Mouse (Mus musculus): ENCODE data around the gene Fem1b.

DNA sequence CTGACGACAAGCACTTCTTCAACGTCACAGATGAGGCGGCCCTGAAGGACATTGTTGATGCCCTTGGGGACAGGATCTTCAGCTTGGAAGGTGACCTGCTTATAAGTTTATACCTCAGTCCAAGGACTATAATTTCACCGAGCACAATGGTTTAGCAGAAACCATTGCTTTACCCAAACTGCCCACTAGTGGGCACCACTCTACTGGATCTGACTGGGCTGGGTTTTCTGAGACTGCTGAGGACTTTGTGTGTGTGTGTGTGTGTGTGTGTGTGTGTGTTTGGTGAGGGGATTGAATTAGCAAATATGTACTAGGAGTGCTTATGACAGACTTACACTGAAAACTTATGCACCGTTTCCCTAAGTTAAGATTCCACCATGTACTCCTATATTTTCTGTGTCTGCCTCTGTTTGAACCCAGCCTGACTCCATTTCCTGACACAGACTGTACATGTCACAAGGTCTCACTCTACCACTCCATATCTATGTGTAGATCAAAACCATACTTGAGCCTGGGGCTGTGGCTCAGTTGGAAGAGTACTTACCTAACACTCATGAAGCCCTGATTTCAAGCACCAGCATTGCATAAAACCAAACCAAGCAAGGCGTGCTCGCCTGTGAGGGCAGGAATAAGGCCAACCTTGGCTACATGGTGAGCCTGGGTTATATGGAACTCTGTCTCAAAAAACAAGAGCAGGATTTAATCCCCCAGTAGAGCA is 67.0 kb downstream of the Fem1b start:
- TF ChIP-seq POLR2A (IDR thresholded peaks at IDR 0.05; ENCODE audit: control insufficient read depth, low read depth, low read length) (no peak), CTCF (IDR thresholded peaks at IDR 0.05; ENCODE audit: control insufficient read depth, insufficient read depth, insufficient replicate concordance, low read depth, low read length) (peak; percentile 25; the same call in 1 of the 2 replicates)
